Mouse (Mus musculus) embryo, embryonic 11 days (tissue): Measurements from ENCODE around the gene March6.
A peak's percentile ranks its signal among the peaks of the same experiment; 100 is the strongest.

Source experiments
- DNase-seq: peaks from one replicate; pipeline ENCODE4 v3.0.0-alpha.2; 2015

Gene March6

DNA sequence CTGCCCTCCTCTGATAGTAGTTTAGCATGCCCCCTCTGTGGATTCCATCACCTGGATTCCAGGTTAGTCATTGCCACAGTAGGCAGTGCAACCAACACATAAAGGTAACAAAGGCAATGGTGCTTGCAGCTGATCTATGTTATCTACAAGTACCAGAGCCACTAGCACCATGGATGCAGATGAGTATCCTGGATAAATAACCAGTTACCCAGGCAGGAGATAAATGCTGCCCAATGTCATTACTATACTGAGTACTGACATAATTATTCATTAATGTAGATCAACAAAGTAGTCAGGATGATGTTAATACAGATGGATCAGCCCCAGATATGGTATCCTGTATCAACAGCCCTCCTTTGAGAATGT, 19.5 kb downstream of the March6 start:
- DNase-seq = no peak

DNA sequence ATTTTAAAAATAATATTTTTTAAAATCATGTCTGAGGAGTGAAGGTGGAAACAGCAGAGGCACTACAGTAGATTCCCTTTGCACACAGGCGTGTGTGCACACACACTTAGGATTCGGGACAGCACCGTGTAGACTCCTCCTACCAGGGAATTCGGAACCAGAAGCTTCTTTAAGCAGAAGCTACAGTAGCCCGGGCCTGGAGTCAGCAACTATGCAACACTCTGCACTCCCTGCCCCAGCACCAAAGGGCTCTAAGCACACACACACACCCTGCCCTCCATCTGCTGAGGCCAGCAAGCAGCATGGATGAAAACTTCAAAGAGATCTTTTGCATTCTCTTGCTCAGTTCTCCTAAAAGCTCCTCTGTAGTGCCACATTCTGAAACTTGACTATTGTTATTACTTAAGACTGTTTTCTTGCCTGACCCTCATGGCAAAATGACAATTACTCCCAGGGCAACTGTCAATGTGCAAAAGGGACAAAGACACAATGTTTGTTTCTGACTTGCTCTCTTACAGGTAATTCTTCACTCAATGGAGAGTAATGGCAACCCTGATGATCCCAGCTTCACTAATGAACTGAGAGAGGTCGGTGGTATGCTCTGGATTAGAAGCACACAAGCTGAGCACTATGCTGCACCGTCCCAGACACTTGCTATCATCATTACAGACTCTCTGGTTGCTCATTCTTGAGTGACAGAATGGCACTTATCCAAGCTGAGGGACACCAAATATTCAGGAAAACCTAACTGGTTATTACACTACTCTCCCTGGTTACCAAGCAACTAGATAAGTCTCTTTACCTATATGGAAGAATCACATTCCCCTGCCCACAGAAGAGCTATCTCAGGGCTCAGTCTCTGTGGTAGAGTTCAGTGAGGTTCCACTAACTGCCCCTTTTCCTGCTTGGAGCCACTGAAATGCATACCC, 20.1 kb downstream of the March6 start:
- DNase-seq = no peak

- no peak for DNase-seq
These were observed 25.8 kb downstream of the March6 start for GRCm38 (mm10) chr15:31505082-31505481.

GRCm38 (mm10) chr15:31503447-31503846, 27.4 kb downstream of the March6 start:
- DNase-seq = no peak

- DNase-seq = no peak
These were observed 27.9 kb downstream of the March6 start for GRCm38 (mm10) chr15:31502996-31503395.

DNA sequence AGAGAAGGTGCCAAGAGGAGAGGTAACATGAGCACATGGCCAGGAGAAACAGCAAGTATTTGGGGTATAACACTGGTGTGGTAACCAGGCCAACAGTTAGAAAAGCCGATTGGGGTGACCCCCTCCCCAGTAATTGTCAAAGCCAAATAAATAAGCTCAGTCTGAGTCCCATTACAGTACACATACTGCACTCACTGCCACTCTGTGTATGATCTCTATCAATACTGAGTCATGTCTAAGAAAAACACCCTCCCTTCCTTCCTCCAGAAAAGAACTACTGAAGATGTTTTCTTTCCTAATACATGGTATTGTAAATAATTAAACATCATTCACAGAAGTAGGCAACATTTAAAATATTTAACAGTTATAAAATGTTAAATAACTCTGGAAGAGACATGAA, 28.5 kb downstream of the March6 start:
- no peak for DNase-seq

- no peak for DNase-seq
These were observed 36.0 kb downstream of the March6 start for GRCm38 (mm10) chr15:31494803-31495202.

- no peak for DNase-seq
These were observed 36.5 kb downstream of the March6 start for GRCm38 (mm10) chr15:31494310-31494709.

DNA sequence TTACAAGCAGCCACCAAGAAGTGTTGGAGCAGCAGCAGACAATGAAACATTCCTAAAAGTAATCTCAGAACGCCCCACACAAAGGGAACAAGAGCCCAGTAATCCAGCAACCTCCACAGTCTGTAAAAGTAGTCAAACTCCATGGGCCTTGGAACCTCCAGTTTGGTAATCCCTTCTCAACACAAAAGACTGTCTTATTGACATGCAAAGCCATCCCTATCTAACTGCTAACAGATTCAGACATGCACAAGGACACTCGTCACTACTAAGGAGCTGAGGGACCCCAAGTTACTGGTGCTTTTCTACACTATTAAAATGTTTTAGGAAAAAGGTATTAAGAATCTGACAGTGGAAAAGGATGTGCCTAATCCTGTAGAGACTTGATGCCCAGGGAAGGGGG, 43.4 kb downstream of the March6 start:
- peak; percentile 5 for DNase-seq

- DNase-seq = no peak
These were observed 54.2 kb downstream of the March6 start for GRCm38 (mm10) chr15:31476678-31477077.

GRCm38 (mm10) chr15:31472645-31473574, 57.9 kb downstream of the March6 start:
- DNase-seq = no peak

DNA sequence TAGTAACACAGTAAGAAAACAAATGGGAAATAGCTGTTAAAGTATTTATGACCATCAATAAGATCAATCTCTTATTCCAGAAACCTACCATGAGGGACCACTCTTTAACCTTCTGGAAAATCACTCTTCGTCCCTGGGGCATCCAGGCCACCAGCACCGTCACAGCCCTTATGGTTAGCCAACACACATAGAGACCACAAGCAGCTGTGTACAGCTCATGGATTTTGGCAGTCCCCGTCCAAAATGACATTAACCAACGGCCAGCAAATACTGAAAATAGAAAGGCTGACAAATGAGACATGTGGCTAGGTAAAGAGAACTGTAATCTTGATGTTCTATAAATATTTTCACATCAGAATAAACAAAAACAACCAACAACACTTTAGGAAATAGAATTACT, 59.3 kb downstream of the March6 start:
- DNase-seq = no peak

DNA sequence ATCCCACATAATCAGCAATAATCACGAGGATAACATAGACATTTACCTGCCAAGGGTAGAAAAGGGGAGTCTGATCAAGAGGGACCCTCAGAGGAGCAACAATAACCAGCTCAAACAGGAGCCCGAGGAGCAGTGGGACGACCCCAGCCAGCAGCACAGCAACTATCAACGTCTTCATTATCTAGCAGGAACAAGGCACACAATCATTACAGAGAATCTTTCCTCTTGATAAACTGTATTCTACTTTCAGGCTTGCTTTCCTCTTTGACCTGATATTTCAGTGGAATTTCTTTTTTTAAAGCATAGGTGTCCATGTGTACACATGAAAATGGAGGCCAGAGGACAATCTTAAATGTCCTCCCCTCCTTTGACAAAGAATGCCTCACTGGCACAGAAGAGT, 61.4 kb downstream of the March6 start:
- DNase-seq = no peak

DNA sequence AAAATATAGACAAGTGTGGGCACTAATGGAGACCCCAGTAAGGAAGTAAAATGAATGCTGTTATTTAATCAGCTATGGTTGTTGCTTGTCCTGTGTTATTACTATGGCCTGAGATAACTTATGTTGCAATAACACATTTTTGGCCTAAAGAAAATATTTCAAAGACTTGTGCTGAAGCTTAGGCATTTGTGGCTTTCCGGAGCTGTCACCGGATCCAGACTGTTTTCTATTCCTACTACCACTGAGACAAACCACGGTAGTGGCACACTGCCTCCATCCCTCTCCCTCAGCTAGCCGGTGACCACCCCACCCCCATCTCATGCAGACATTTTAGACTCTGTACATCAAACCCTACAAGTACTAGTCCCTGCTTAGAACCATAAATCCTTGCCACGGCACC, 62.0 kb downstream of the March6 start:
- no peak for DNase-seq

- DNase-seq = no peak
These were observed 64.1 kb downstream of the March6 start for GRCm38 (mm10) chr15:31466749-31467148.

GRCm38 (mm10) chr15:31466295-31466694, 64.6 kb downstream of the March6 start:
- DNase-seq = no peak

DNA sequence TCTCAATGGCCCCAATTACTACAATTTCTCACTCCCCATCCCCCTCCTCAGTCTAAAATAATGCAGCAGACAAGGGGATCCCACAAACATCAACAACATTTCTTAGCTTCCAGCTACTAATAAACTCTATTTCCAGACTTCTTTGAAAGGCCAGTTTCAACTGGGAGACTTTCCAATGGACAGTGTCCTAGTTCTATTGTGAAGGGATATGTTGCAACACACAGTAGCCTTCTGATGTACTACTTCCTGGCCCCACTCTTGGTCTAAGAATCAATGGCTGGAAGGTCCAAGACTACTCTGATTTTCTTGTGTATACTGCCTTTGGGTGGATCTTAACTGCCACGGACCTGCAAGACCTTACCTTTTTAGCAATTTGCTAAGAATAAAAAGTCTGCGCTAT, 65.0 kb downstream of the March6 start:
- DNase-seq = no peak

- no peak for DNase-seq
These were observed 70.3 kb downstream of the March6 start for GRCm38 (mm10) chr15:31460571-31460970.

DNA sequence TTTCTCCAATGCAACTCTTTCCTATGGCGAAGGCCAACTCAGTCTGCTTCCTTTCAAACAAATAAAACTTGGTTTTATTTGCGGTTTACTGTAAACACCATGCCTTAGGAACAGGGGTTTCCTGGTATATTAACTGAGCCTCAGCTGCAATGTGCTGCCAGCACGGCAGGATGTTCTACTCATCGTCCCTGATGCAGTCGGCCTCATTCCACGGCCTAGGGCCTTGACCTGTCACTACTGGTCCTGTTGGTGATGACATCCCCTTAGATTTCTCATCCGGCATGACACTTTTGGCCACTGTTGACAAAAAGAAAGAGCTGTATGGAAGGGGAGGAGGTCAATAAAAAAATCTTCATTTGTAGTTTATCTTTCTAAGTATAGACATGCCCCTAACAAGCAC, 72.8 kb downstream of the March6 start:
- no peak for DNase-seq

- no peak for DNase-seq
These were observed 74.5 kb downstream of the March6 start for GRCm38 (mm10) chr15:31456381-31456780.

DNA sequence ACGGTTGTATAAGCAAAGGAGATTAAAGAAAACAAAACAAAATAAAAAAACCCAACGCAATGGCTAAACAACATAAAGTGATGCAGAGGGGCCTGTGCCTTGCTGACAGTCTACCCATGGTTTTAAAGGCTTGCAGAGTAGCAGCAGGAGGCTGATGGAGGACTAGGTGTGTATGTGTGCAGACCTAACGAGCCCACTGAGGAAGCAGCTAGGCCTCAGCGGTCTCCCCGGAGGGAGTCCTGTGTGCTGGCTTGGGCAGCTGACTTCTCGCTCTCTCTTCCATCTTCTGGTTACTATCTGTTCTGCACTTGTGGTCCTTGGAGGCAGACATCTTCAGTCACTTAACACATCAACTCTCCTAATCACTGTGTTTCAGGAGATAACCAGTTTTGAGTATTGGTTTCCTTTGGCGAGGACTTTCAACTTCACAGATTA, 76.0 kb downstream of the March6 start:
- DNase-seq = no peak

- DNase-seq = no peak
These were observed 76.6 kb downstream of the March6 start for GRCm38 (mm10) chr15:31454096-31454860.
